Mouse (Mus musculus) embryo, embryonic 9.5 days (tissue): ENCODE data around the gene Cnr2.

Source experiments
- DNase-seq: peaks from one replicate; pipeline ENCODE4 v3.0.0-alpha.2; 2017; ENCODE audit errors: extremely low spot score

The Cnr2 gene

DNA sequence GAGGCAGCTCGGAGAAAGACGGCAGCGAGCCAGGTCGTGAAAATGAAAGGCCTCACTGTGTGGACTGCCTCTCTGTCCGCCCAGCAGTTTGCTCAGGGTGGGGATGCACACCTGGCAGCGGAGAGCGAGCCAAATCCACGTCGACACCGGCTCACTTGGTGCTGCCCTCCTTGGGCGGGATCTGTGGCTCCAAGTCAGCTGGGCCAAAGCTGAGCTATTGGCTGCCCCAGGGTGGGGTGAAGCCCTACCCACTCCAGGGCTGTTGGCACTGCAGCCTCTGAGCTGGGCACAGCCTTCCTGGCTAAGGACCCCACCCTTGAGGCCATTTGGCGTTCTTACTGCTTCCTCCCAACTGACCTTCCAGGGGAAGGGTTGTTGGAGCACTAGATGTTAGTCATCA is 69.2 kb downstream of the Cnr2 start:
- DNase-seq, result no peak

DNA sequence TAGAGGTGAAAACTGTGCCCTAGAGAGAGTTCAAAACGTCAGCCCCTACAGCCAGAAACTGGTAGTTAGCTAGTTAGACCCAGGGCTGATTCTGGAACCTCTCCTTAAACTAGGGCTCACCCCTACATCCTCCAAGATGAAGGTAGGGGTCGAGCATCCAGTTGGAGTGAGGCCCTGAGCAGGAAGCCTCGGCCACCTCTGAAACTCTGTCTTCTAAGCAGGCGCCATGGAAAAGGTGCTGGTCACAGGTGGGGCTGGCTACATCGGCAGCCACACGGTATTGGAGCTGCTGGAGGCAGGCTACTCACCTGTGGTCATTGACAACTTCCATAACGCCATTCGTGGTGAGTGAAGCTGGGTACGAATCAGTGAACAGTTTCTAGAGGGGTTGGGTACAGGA is 69.9 kb downstream of the Cnr2 start:
- DNase-seq, result no peak

DNA sequence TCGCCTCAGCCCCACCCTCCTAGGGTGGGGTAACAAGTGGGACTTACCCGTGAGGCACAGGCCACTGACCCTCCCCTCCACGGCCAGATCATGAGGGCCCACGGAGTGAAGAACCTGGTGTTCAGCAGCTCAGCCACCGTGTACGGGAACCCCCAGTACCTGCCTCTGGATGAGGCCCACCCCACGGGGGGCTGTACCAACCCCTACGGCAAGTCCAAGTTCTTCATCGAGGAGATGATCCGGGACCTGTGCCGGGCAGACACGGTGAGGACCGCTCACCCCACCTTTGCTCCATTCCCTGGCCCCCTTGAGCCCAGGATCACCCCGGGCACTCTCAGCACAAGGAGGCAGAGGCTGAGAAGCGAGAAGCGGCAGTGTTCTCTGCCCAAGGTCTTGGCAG is 71.1 kb downstream of the Cnr2 start:
- no peak for DNase-seq

DNA sequence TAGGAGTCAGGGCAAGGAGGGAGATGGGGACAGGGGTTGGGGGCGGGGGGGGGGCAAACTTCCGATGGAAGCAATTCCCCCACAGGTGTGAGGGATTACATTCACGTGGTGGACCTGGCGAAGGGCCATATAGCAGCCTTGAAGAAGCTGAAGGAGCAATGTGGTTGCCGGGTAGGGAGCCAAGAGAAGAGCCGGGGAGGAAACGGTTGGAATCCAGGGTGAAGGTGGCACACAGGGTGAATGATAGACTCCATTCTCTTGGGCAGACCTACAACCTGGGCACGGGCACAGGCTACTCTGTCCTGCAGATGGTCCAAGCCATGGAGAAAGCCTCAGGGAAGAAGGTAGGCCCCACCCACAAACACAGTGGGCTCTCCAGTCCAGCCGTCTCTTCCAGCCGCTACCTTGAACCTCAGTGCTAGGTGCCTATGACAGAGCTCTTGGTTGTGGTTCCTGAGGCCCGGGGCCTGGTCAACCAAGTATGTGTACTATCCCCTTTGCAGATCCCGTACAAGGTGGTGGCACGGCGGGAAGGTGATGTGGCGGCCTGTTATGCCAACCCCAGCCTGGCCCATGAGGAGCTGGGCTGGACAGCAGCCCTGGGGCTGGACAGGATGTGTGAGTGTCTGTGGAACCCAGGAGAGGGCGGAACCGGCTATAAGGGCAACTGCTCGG is 72.0 kb downstream of the Cnr2 start:
- DNase-seq, result no peak

DNA sequence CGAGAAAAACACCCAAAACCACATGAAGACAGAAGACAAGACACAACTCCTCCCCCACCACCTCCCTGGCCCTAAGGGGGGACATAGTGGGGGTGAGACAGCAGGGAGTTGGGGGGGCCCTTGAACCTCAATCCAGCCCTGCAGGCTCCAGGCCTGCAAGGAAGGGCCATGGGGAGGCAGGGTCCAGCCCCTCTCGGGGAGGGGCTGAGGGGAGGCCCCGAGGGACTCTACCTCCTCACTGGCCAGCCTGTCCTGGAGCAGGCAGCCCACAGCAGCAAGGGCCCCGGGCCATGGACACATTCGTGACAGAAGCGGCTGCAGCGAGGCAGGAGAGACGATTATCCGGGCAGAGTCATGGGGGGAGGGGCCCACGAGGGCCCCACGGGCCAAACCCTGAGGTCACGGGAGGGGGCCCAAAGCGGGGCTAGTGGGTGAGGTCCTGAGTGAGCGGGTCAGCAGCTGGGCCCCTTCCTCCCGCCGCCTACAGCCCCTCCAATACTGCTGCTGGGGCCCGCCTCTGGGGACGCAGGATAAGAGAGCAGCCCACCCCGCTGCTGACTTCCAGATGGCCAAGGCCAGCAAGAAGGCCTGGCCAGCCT is 73.2 kb downstream of the Cnr2 start:
- no peak for DNase-seq

DNA sequence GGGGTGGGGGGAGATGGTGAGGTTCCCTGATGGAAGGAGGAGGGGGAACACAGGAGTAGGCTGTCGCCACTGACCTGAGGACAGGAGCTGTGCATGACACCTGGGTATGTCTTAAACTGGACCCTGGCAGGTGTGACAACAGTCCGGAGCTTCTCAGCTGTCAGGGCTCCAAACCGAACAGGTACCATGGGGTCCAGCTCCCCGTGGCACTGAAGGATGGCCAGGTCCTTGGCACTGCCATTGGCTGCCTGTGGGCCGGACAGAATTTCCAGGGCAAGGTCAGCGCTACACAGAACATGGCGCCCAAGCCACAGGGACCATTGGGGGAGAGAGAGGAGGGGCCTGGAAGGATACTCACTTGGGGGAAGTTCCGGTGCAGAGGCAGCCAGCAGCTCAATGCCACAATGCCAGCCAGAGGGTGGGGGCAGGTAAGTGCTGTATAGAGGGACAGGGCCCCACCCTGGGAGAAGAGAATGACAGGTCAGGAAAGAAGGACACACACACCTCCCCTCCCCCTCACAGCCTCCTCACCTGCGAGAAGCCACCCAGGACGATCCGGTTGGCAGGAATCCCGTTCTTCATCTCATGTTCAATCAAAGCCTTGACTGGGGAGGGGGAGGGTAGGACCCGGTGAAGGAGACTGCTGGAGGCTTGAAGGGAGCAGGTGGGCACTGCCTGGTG is 74.0 kb downstream of the Cnr2 start:
- DNase-seq, result no peak
